Mouse (Mus musculus): ENCODE measurements around the gene Clns1a. TPM values are rescaled to one million over a fixed set of nuclear protein-coding genes. Genes with fewer than 3 reads are reported as not detected.

Gene Clns1a
- polyA plus RNA-seq (2017; shearing (Covaris generic)) = 90.7 TPM

DNA sequence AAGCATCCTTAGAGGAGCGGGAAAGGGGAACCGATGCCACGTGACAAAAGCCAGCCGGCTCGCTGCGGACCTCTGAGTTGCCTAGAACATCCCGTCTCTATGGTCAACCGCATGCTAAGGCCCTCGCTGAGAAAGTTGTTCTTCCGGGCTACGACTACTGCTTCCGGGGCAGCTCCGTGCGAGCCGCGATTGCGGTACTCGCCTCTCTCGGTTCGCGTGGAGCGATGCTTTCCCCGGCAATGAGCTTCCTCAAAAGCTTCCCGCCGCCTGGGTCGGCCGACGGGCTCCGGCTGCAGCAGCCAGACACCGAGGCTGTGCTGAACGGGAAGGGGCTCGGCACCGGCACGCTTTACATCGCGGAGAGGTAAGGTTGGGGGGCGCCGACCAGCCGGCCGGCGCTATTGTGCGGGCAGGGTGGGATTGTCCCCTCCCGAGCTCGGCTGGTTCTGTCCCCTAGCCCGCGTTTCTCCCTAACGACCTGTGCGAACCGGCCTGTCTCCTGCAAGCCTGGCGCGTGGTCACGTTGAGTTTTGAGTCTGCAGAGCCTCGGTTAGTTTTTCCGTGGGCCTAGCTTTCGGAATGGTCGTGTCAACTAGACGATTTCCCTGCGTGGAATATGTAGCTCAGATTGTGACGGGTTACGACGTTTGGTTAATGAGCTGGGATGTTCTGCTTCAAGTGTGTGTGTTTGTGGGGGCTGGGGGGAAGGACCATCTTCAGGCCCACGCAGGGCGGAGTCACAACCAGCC, at the start of gene Clns1a:
TSS of gene Clns1a (plus strand) at position 129 of the 749 bp plus-strand sequence.

DNA sequence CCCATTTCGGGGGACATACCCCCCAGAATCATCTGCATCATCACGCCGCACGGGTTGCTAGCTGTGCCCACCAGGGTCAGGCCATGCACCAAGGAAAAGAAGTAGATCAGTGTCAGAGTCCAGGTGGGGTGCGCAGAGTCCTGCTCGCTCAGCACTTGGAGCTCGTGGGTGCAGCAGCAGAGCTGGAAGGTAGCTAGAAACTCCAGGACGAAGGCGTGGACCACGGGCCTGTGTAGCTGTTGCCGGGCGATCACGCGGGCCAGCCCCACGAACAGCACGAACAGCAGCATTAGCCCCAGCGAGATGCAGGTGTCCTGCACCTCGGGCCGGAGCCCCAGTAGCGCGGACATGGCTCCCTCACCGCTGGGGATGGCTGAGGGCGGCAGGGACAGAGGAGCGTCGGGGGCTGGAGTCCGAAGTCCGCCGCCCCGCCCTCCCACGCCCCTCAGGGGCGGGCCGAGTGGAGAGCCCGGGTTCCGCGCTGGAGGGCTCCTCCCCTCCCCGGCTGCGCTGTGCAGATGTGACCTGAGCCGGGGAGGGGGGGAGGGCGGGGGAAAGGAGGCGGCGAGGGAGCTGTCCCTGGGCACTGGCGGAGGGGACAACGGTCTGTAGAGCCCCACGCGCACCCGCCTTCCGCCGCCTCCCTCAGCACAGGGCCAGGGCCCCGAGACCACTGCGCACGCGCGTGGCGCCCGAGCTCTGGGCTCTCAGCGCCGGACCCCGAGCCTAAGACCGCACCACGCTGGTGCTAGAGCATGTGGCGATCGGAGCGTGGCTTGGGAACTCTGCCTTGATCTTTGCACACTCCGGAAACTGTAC, 41.4 kb downstream of the Clns1a start, which contains the start of gene Aqp11:
TSS of gene Aqp11 (minus strand) at position 652 of the 819 bp plus-strand sequence.

Other genes with a start within 250 kb of the Clns1a start
- not detected for gene Kctd14, start 245.3 kb upstream of the Clns1a start, polyA plus RNA-seq (2017; shearing (Covaris generic))
- gene Ints4, start 215.7 kb upstream of the Clns1a start, polyA plus RNA-seq (2017; shearing (Covaris generic)) = 35.2 TPM
- gene Aamdc, start 117.1 kb upstream of the Clns1a start, polyA plus RNA-seq (2017; shearing (Covaris generic)) = 20.8 TPM
- gene Rsf1, start 116.7 kb upstream of the Clns1a start, polyA plus RNA-seq (2017; shearing (Covaris generic)) = 67.5 TPM
- gene Aqp11, start 41.7 kb downstream of the Clns1a start, polyA plus RNA-seq (2017; shearing (Covaris generic)) = 2.7 TPM
- 9.6 TPM for gene Pak1, start 91.9 kb downstream of the Clns1a start, polyA plus RNA-seq (2017; shearing (Covaris generic))
- not detected for gene Gdpd4, start 223.3 kb downstream of the Clns1a start, polyA plus RNA-seq (2017; shearing (Covaris generic))